Mouse (Mus musculus) olfactory bulb, adult 2 months (tissue): Measurements from ENCODE around the gene Ano2.

Experiments
- CTCF ChIP-seq: fragments of 200-500 bp; IDR thresholded peaks from 2 replicates; pipeline ENCODE4 v1.5.1; 2012; ENCODE audit warnings: low read depth, mild to moderate bottlenecking, low read length, moderate library complexity; ENCODE audit not compliant: insufficient read depth
- POLR2A ChIP-seq: fragments of 200-500 bp; IDR thresholded peaks from 2 replicates; pipeline ENCODE4 v1.6.1; 2012; ENCODE audit warnings: mild to moderate bottlenecking, low read depth, low read length, moderate library complexity; ENCODE audit not compliant: insufficient read depth

GRCm38 (mm10) chr6:125803364-125804011 is 113.3 kb downstream of the Ano2 start:
- TF ChIP-seq POLR2A (no peak), CTCF (no peak)
